Mouse (Mus musculus) midbrain, embryonic 14.5 days (tissue): ENCODE data around the gene Fgfr2. TPM values are rescaled to one million over a fixed set of nuclear protein-coding genes. Genes with fewer than 3 reads are reported as not detected.
A peak's percentile ranks its signal among the peaks of the same experiment; 100 is the strongest.

Experiments used
- ATAC-seq: fragments of 200-750 bp; cut with Nextera tagmentation; 2 replicates; pipeline ENCODE4 v1.8.0; 2017; ENCODE audit warnings: moderate number of reproducible peaks, moderate library complexity; ENCODE audit not compliant: low FRiP score, low TSS enrichment
- DNase-seq: peaks from one replicate; pipeline ENCODE4 v3.0.0-alpha.2; 2015
- H3K27ac ChIP-seq: fragments of 300-500 bp; sonication (generic); replicated peaks from 2 replicates; pipeline ENCODE4 v1.5.1; 2014; ENCODE audit warnings: mild to moderate bottlenecking, low read depth, low read length, moderate library complexity
- H3K27me3 ChIP-seq: fragments of 300-500 bp; sonication (generic); 2 replicates; pipeline ENCODE4 v1.6.1; 2014; ENCODE audit warnings: low read length, control low read depth, mixed read lengths; ENCODE audit not compliant: control insufficient read depth, insufficient read depth
- H3K36me3 ChIP-seq: fragments of 300-500 bp; sonication (generic); 2 replicates; pipeline ENCODE4 v1.6.1; 2014; ENCODE audit warnings: low read length, control low read depth; ENCODE audit not compliant: control insufficient read depth, insufficient read depth
- H3K4me1 ChIP-seq: fragments of 300-500 bp; sonication (generic); 2 replicates; pipeline ENCODE4 v1.6.1; 2014; ENCODE audit warnings: mild to moderate bottlenecking, antibody characterized with exemption, low read length, control low read depth; ENCODE audit not compliant: control insufficient read depth, insufficient read depth
- H3K4me2 ChIP-seq: fragments of 300-500 bp; sonication (generic); 2 replicates; pipeline ENCODE4 v1.6.1; 2014; ENCODE audit warnings: mild to moderate bottlenecking, low read length, moderate library complexity
- H3K4me3 ChIP-seq: fragments of 300-500 bp; sonication (generic); replicated peaks from 2 replicates; pipeline ENCODE4 v1.5.1; 2014; ENCODE audit warnings: low read depth, low read length
- H3K9ac ChIP-seq: fragments of 300-500 bp; sonication (generic); replicated peaks from 2 replicates; pipeline ENCODE4 v1.6.1; 2014; ENCODE audit warnings: mild to moderate bottlenecking, low read length, moderate library complexity
- H3K9me3 ChIP-seq: fragments of 300-500 bp; sonication (generic); 2 replicates; pipeline ENCODE4 v1.6.1; 2016; ENCODE audit warnings: low read length, control low read depth, mixed read lengths; ENCODE audit not compliant: control insufficient read depth
- WGBS: fragments of 180-500 bp; shearing (Covaris S2); extraction: QIAGEN DNeasy Blood & Tissue Kit; methylation state at CpG from one replicate; pipeline ENCODE4 v1.1.7; 2014; 5-methylcytosine and 5-hydroxymethylcytosine counted together
- polyA plus RNA-seq: library from polyadenylated mRNA; unstranded; fragments of >200 nt; fragmentation: Nextera tagmentation; extraction: Ambion mirVana; gene quantifications from 2 replicates; pipeline ENCODE4 v1.2.1, GENCODE M21; 2014

The Fgfr2 gene
- polyA plus RNA-seq, 1 experiment from 2014 or later = 28.1 TPM

- H3K4me3 ChIP-seq = no peak overlapping the region
- DNase-seq = no peak
Observed at GRCm38 (mm10) chr7:131660726-131661125, 1462.4 kb downstream of the Fgfr2 start.

GRCm38 (mm10) chr7:131656017-131656416, 1467.1 kb downstream of the Fgfr2 start:
- H3K36me3 ChIP-seq = no peaks in the 10 kb centered on the region
- no peak overlapping the region for H3K4me2 ChIP-seq
- H3K27me3 ChIP-seq = no peaks in the 10 kb centered on the region
- no peak overlapping the region for H3K4me3 ChIP-seq
- no peaks in the 10 kb centered on the region for H3K9me3 ChIP-seq
- ATAC-seq (no peak), DNase-seq (no peak)
- H3K27ac ChIP-seq = no peak overlapping the region
- H3K9ac ChIP-seq = no peak overlapping the region
- 0 out of 2 replicates have a peak, but pooled peaks cover 5% of the 10 kb centered on the region for H3K4me1 ChIP-seq
- WGBS = 43% methylated on average over 7 of the region's 7 CpGs

More at GRCm38 (mm10) chr7:131660726-131661125, 1462.4 kb downstream of the Fgfr2 start:
- Histone ChIP-seq H3K27ac (no peak overlapping the region), H3K9ac (no peak overlapping the region), H3K27me3 (no peaks in the 10 kb centered on the region), H3K4me1 (0 out of 2 replicates have a peak, but pooled peaks cover 5% of the 10 kb centered on the region), H3K9me3 (no peaks in the 10 kb centered on the region), H3K4me2 (no peak overlapping the region), H3K36me3 (no peaks in the 10 kb centered on the region)
- 100% methylated on average over 1 of the region's 1 CpGs for WGBS
- no peak for ATAC-seq

GRCm38 (mm10) chr7:131653416-131653815, 1469.7 kb downstream of the Fgfr2 start:
- no peaks in the 10 kb centered on the region; the same call in 1 of the 2 replicates for H3K27me3 ChIP-seq
- 0 out of 2 replicates have a peak, but pooled peaks cover 5% of the 10 kb centered on the region for H3K4me1 ChIP-seq
- 94% methylated on average over 6 of the region's 6 CpGs for WGBS
- H3K36me3 ChIP-seq = no peaks in the 10 kb centered on the region
- H3K4me2 ChIP-seq = no peak overlapping the region
- no peak overlapping the region for H3K9ac ChIP-seq
- H3K4me3 ChIP-seq = no peak overlapping the region
- ATAC-seq (no peak), DNase-seq (no peak)
- no peak overlapping the region for H3K27ac ChIP-seq
- no peaks in the 10 kb centered on the region for H3K9me3 ChIP-seq

- Histone ChIP-seq H3K4me2 (no peak overlapping the region), H3K27ac (no peak overlapping the region), H3K9ac (no peak overlapping the region), H3K27me3 (no peaks in the 10 kb centered on the region; the same call in 1 of the 2 replicates), H3K36me3 (no peaks in the 10 kb centered on the region), H3K4me3 (no peak overlapping the region), H3K4me1 (0 out of 2 replicates have a peak, but pooled peaks cover 5% of the 10 kb centered on the region), H3K9me3 (no peaks in the 10 kb centered on the region)
- 73% methylated on average over 12 of the region's 12 CpGs for WGBS
- DNase-seq = no peak
- no peak for ATAC-seq
Observed at GRCm38 (mm10) chr7:131651921-131652694, 1471.0 kb downstream of the Fgfr2 start.

- no peak overlapping the region for H3K4me2 ChIP-seq
- H3K4me3 ChIP-seq = no peak overlapping the region
- no peak overlapping the region for H3K9ac ChIP-seq
- H3K27me3 ChIP-seq = peaks cover 8% of the 10 kb centered on the region
- no peaks in the 10 kb centered on the region for H3K4me1 ChIP-seq
- no peaks in the 10 kb centered on the region for H3K36me3 ChIP-seq
- DNase-seq (no peak), ATAC-seq (no peak)
- no peaks in the 10 kb centered on the region for H3K9me3 ChIP-seq
- WGBS = 52% methylated on average over 2 of the region's 2 CpGs
- H3K27ac ChIP-seq = no peak overlapping the region
Observed at GRCm38 (mm10) chr7:131650277-131650676, 1472.9 kb downstream of the Fgfr2 start.

GRCm38 (mm10) chr7:131648276-131648675, 1474.9 kb downstream of the Fgfr2 start:
- Histone ChIP-seq H3K4me2 (no peak overlapping the region), H3K36me3 (no peaks in the 10 kb centered on the region), H3K9me3 (no peaks in the 10 kb centered on the region), H3K27me3 (peaks cover 26% of the 10 kb centered on the region), H3K4me1 (peaks cover 14% of the 10 kb centered on the region), H3K9ac (no peak overlapping the region), H3K4me3 (no peak overlapping the region), H3K27ac (no peak overlapping the region)
- no peak for ATAC-seq
- WGBS = 46% methylated on average over 7 of the region's 7 CpGs
- DNase-seq = no peak

GRCm38 (mm10) chr7:131647583-131647982, 1475.6 kb downstream of the Fgfr2 start:
- H3K27me3 ChIP-seq = peaks cover 33% of the 10 kb centered on the region
- no peak for ATAC-seq

GRCm38 (mm10) chr7:131644586-131644985, 1478.6 kb downstream of the Fgfr2 start:
- no peak overlapping the region for H3K27ac ChIP-seq
- H3K9ac ChIP-seq = no peak overlapping the region
- H3K27me3 ChIP-seq = peaks cover 38% of the 10 kb centered on the region
- 2% methylated on average over 13 of the region's 13 CpGs for WGBS
- DNase-seq (peak; percentile 31), ATAC-seq (no peak)
- H3K4me2 ChIP-seq = peak overlapping the region; percentile 47
- no peaks in the 10 kb centered on the region for H3K9me3 ChIP-seq
- peaks cover 14% of the 10 kb centered on the region for H3K4me1 ChIP-seq
- H3K4me3 ChIP-seq = peak overlapping the region; percentile 19
- H3K36me3 ChIP-seq = no peaks in the 10 kb centered on the region

More at GRCm38 (mm10) chr7:131647583-131647982, 1475.6 kb downstream of the Fgfr2 start:
- no peak overlapping the region for H3K9ac ChIP-seq
- no peaks in the 10 kb centered on the region for H3K36me3 ChIP-seq
- WGBS = 48% methylated on average over 3 of the region's 3 CpGs
- H3K4me1 ChIP-seq = peaks cover 14% of the 10 kb centered on the region
- H3K4me3 ChIP-seq = no peak overlapping the region
- H3K9me3 ChIP-seq = no peaks in the 10 kb centered on the region
- DNase-seq = no peak
- H3K4me2 ChIP-seq = no peak overlapping the region
- H3K27ac ChIP-seq = no peak overlapping the region

- no peak overlapping the region for H3K27ac ChIP-seq
- H3K4me2 ChIP-seq = peak overlapping the region; percentile 47
- WGBS = 1% methylated on average over 16 of the region's 16 CpGs
- ATAC-seq (no peak), DNase-seq (peak; percentile 63)
- peaks cover 38% of the 10 kb centered on the region for H3K27me3 ChIP-seq
- peaks cover 14% of the 10 kb centered on the region for H3K4me1 ChIP-seq
- H3K9me3 ChIP-seq = no peaks in the 10 kb centered on the region
- H3K36me3 ChIP-seq = no peaks in the 10 kb centered on the region
- peak overlapping the region; percentile 19 for H3K4me3 ChIP-seq
- H3K9ac ChIP-seq = no peak overlapping the region
Observed at GRCm38 (mm10) chr7:131644051-131644450, 1479.1 kb downstream of the Fgfr2 start.
